Mouse (Mus musculus) ovary, postnatal 36 days (tissue): Measurements from ENCODE around the gene Slc22a18.
"Not testable (repeated sequence)": the region's sequence is repeated elsewhere in the genome, so short reads cannot be mapped to it uniquely, and the experiment has no call there.

Experiments
- DNase-seq: peaks from one replicate; pipeline ENCODE4 v3.0.0; 2022; ENCODE audit warnings: low spot score, mixed read lengths

The Slc22a18 gene

GRCm38 (mm10) chr7:143505411-143505810 lies 31.9 kb downstream of the Slc22a18 start:
- no peak for DNase-seq

GRCm38 (mm10) chr7:143505823-143506222 lies 32.3 kb downstream of the Slc22a18 start:
- peak; percentile 76 for DNase-seq

GRCm38 (mm10) chr7:143506271-143506670 lies 32.7 kb downstream of the Slc22a18 start:
- no peak for DNase-seq

- DNase-seq = no peak
These were observed 33.1 kb downstream of the Slc22a18 start for GRCm38 (mm10) chr7:143506675-143507074.

- DNase-seq = no peak
These were observed 36.0 kb downstream of the Slc22a18 start for GRCm38 (mm10) chr7:143509566-143509965.

GRCm38 (mm10) chr7:143510593-143511334 lies 37.2 kb downstream of the Slc22a18 start:
- DNase-seq = no peak

- no peak for DNase-seq
These were observed 37.8 kb downstream of the Slc22a18 start for GRCm38 (mm10) chr7:143511335-143511712.

GRCm38 (mm10) chr7:143513763-143514415 lies 40.4 kb downstream of the Slc22a18 start:
- DNase-seq = no peak

- no peak for DNase-seq
These were observed 40.9 kb downstream of the Slc22a18 start for GRCm38 (mm10) chr7:143514416-143514768.

GRCm38 (mm10) chr7:143519333-143519732 lies 45.8 kb downstream of the Slc22a18 start:
- DNase-seq = no peak

GRCm38 (mm10) chr7:143532410-143532809 lies 58.9 kb downstream of the Slc22a18 start:
- no peak for DNase-seq

GRCm38 (mm10) chr7:143533284-143533683 lies 59.7 kb downstream of the Slc22a18 start:
- DNase-seq = no peak

- DNase-seq = no peak
These were observed 62.7 kb downstream of the Slc22a18 start for GRCm38 (mm10) chr7:143536251-143536650.

GRCm38 (mm10) chr7:143538229-143538628 lies 64.7 kb downstream of the Slc22a18 start:
- DNase-seq = not testable (repeated sequence)

GRCm38 (mm10) chr7:143538671-143539070 lies 65.1 kb downstream of the Slc22a18 start:
- DNase-seq = no peak

- DNase-seq = no peak
These were observed 70.8 kb downstream of the Slc22a18 start for GRCm38 (mm10) chr7:143544368-143544767.

- no peak for DNase-seq
These were observed 73.0 kb downstream of the Slc22a18 start for GRCm38 (mm10) chr7:143546554-143546953.

- DNase-seq = no peak
These were observed 74.9 kb downstream of the Slc22a18 start for GRCm38 (mm10) chr7:143548231-143548961.
